Mouse (Mus musculus) kidney, adult 9 months (tissue): ENCODE measurements around the gene Slc24a5.
"Not testable (repeated sequence)": the region's sequence is repeated elsewhere in the genome, so short reads cannot be mapped to it uniquely, and the experiment has no call there.

Experiments
- DNase-seq: peaks from one replicate; pipeline ENCODE4 v3.0.0; 2022

Gene Slc24a5

DNA sequence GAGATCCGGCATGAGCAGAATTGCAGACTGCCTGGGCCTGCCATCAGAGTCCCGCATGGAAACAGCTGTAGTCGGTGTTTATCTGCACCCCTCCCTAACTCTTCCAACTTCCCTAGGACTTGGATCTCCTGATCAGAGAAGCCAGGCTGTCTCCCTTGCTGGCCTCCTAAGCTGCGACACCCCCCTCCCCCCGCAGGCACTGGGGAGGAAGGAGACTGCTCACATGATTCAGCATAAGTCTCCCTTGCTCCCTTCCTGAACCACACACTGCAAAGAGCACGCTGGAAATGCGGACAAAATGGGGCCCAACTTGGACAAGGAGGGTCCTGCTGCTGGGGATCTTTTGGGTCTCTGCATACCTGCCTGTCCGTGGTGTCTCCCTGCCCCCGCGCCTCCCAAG is at the start of gene Slc24a5:
TSS of gene Slc24a5 (plus strand) at position 231 of the 400 bp plus-strand sequence.
- no peak for DNase-seq

GRCm38 (mm10) chr2:125024386-125024785 is 43.5 kb upstream of the Slc24a5 start:
- DNase-seq, result no peak

GRCm38 (mm10) chr2:125026358-125027000 is 41.4 kb upstream of the Slc24a5 start:
- no peak for DNase-seq

DNA sequence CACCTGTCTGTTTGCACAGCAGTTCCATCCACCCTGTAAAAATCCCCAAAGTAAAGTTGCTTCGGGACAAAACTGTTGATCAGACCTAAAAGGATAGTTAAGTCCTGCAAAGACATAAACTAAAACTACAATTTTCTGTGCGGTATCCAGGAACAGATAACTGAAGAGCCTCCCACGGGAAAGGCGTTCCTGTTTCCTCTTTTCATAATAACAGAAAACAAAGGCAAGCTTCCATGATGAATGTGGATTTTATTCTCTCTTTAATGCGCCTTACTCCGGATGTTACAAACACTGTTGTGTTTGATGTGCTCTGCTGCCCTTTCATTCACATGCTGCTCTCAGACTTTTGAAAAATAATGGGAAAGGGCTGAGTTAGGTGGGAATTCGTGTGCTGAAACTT is 37.3 kb upstream of the Slc24a5 start:
- no peak for DNase-seq

- peak; percentile 24 for DNase-seq
These were observed 36.8 kb upstream of the Slc24a5 start for GRCm38 (mm10) chr2:125031111-125031510.

GRCm38 (mm10) chr2:125031562-125032257 is 36.2 kb upstream of the Slc24a5 start:
- no peak for DNase-seq

- no peak for DNase-seq
These were observed 35.5 kb upstream of the Slc24a5 start for GRCm38 (mm10) chr2:125032258-125032973.

DNA sequence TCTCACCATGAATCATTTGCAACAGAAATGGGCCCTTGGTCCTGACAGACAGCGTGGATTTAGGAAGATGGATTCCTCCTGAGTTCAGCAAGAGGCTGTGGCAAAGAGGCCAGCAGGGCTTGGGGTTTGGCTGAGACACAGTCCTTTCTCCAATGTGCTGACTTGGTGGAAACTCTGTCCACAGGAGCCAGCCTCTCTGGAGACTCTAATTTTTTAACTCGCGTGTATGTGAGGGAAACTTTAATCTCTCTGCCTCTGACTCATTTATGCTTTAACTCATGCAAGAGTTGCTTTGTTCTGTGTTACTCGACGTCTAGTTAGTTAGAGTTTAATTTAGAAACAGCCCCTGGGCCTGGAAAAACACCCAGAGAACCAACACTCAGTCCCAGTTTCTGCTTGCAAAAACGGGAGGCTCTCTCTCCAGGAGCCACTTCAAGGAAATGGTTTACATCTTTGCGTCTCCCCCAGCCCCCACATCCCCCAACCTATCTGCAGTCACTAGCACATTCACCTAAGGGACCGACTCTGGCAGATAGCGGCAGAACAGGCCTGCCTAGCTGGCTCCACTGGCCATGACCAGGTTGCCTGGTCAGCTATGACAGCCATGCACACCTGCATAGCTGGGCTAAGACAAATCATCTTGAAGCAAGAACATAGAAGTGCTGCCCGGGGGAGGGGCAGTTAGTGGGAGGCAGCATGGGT is 34.7 kb upstream of the Slc24a5 start:
- peak; percentile 30 for DNase-seq

DNA sequence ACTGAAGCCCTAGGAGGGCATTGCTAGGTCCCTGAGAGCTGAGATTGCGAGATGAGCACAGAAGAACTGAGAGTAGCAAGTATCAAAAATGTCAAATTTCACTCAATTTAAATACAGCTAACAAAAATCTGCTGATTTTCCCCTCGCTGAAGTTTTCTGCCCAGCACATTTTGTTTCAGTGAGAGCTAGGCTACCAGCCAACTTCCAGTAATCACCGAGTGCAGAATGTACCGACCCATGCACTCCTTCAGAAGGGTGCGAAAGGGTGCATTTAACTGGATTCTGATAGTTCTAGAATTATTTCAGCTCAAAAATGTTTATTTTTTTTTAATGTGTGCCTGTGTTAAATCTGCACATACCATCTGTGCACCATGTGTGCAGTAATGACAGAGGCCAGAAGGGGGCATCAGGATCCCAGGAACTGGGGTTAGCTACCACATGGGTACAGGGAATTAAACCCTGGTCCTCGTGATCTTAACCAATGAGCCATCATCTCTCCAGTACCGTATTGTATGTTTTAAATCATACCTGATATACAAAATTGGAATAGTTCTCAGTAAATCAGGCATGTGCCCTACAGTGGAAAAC is 12.5 kb upstream of the Slc24a5 start:
- DNase-seq, result no peak

GRCm38 (mm10) chr2:125057250-125057815 is 10.6 kb upstream of the Slc24a5 start:
- peak; percentile 41 for DNase-seq

- DNase-seq, result no peak
These were observed 6.5 kb upstream of the Slc24a5 start for GRCm38 (mm10) chr2:125061451-125061850.

- no peak for DNase-seq
These were observed 5.0 kb upstream of the Slc24a5 start for GRCm38 (mm10) chr2:125062944-125063343.

GRCm38 (mm10) chr2:125067373-125067772 is 551 bp upstream of the Slc24a5 start:
- no peak for DNase-seq

- no peak for DNase-seq
These were observed 772 bp downstream of the Slc24a5 start for GRCm38 (mm10) chr2:125068696-125069095.

GRCm38 (mm10) chr2:125073056-125073780 is 5.3 kb downstream of the Slc24a5 start:
- DNase-seq, result peak; percentile 63

DNA sequence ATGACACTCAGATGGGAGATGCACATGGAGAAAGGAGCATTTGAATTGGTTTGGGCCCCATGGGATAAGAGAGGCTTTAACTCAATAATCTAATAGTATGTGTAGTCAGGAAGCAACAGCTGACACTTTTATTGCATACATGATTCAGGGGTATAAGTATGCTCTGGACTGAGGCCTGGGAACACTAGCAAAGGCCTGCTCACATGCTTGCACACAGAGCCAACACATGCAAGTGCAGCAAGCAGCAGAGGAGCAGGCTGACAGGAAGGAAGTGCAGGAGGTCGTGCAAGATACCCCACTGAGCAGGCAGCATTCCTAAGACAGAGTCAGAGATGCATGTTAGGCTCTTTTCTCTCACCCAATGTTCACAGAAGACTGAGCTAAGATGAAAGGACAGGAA is 16.0 kb downstream of the Slc24a5 start:
- DNase-seq, result peak; percentile 11

GRCm38 (mm10) chr2:125088757-125089156 is 20.8 kb downstream of the Slc24a5 start:
- DNase-seq, result no peak

DNA sequence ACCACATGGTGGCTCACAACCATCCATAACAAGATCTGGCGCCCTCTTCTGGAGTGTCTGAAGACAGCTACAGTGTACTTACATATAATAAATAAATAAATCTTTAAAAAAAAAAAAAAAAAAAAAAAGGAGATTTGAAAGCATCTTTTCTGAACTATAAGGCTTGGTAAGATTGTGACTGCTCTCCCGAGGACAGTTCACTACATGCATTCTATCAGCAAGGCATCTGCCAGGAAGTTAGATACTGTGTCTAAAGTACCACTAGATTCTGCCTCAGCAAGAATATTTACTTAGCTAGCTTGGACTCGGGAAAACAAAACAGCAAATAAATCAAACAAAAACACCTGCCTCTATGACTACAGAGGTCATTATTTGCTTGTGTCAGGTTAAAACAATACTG is 24.2 kb downstream of the Slc24a5 start:
- DNase-seq, result not testable (repeated sequence)

GRCm38 (mm10) chr2:125104491-125104890 is 36.6 kb downstream of the Slc24a5 start:
- DNase-seq, result not testable (repeated sequence)

DNA sequence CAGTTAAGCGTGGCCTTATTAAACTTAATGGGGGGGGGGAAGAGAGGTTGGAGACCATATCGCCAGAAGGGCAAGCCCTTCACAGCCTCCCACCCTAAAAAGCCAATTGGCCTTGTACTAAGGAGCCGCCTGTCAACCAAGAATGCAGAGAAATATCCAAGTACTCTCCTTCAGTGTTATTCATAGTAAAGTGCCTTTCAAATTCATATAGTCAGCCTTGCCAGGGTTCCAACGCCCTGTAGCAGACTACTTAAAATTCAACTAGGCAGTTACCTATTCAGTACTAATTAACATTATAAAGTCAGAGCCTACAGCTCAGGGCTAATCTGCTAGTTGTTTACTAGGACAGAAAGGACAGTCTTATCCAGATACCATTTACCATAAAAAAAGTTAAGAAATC is 38.6 kb downstream of the Slc24a5 start:
- peak; percentile 60 for DNase-seq

- DNase-seq, result no peak
These were observed 51.6 kb downstream of the Slc24a5 start for GRCm38 (mm10) chr2:125119381-125120110.
